Mouse (Mus musculus) cerebellum, adult 2 months (tissue): ENCODE measurements around the gene P4ha2.

Experiments used
- CTCF ChIP-seq: fragments of 200-500 bp; IDR thresholded peaks from 2 replicates; pipeline ENCODE4 v1.5.1; 2011; ENCODE audit warnings: low read depth, mild to moderate bottlenecking, control low read depth, low read length, moderate library complexity, borderline replicate concordance; ENCODE audit not compliant: insufficient read depth
- POLR2A ChIP-seq: fragments of 200-500 bp; IDR thresholded peaks from 2 replicates; pipeline ENCODE4 v1.6.1; 2011; ENCODE audit warnings: low read length, control low read depth, borderline replicate concordance; ENCODE audit not compliant: insufficient read depth

GRCm38 (mm10) chr11:54064412-54064978 is 35.4 kb upstream of the P4ha2 start:
- TF ChIP-seq CTCF = no peak
- no peak for TF ChIP-seq POLR2A
